Mouse (Mus musculus) cerebellum, adult 11-12 months (tissue): Measurements from ENCODE around the gene Gpsm1.

Experiments
- DNase-seq: peaks from one replicate; pipeline ENCODE4 v3.0.0; 2022

The Gpsm1 gene

GRCm38 (mm10) chr2:26315072-26315924 lies at the start of gene Gpsm1:
Gene Gpsm1 (plus strand): TSS chr2:26315515.
- DNase-seq: peak; percentile 90

GRCm38 (mm10) chr2:26266066-26266742 lies 49.1 kb upstream of the Gpsm1 start:
- DNase-seq: no peak

- DNase-seq: no peak
Observed at GRCm38 (mm10) chr2:26268216-26268615, 47.1 kb upstream of the Gpsm1 start.

- DNase-seq: peak; percentile 51
Observed at GRCm38 (mm10) chr2:26273611-26274010, 41.7 kb upstream of the Gpsm1 start.

- DNase-seq: no peak
Observed at GRCm38 (mm10) chr2:26279712-26280111, 35.6 kb upstream of the Gpsm1 start.

GRCm38 (mm10) chr2:26280594-26280993 lies 34.7 kb upstream of the Gpsm1 start:
- no peak for DNase-seq

GRCm38 (mm10) chr2:26285804-26286203 lies 29.5 kb upstream of the Gpsm1 start:
- DNase-seq: no peak

GRCm38 (mm10) chr2:26286391-26286790 lies 28.9 kb upstream of the Gpsm1 start:
- DNase-seq: no peak

GRCm38 (mm10) chr2:26290133-26290532 lies 25.2 kb upstream of the Gpsm1 start:
- no peak for DNase-seq

- no peak for DNase-seq
Observed at GRCm38 (mm10) chr2:26294457-26294856, 20.9 kb upstream of the Gpsm1 start, which contains the start of gene Ccdc187. Gene Ccdc187 (minus strand): TSS chr2:26294557.

GRCm38 (mm10) chr2:26296606-26297195 lies 18.6 kb upstream of the Gpsm1 start:
- peak; percentile 58 for DNase-seq

- DNase-seq: peak; percentile 75
Observed at GRCm38 (mm10) chr2:26298208-26298855, 17.0 kb upstream of the Gpsm1 start.

GRCm38 (mm10) chr2:26298856-26299230 lies 16.5 kb upstream of the Gpsm1 start:
- no peak for DNase-seq

- DNase-seq: peak; percentile 84
Observed at GRCm38 (mm10) chr2:26299336-26299735, 16.0 kb upstream of the Gpsm1 start.

- DNase-seq: peak; percentile 73
Observed at GRCm38 (mm10) chr2:26300161-26300807, 15.0 kb upstream of the Gpsm1 start.

- DNase-seq: peak; percentile 89
Observed at GRCm38 (mm10) chr2:26300808-26301174, 14.5 kb upstream of the Gpsm1 start.

GRCm38 (mm10) chr2:26302005-26302503 lies 13.3 kb upstream of the Gpsm1 start:
- DNase-seq: peak; percentile 25

GRCm38 (mm10) chr2:26304711-26305110 lies 10.6 kb upstream of the Gpsm1 start:
- DNase-seq: peak; percentile 8

GRCm38 (mm10) chr2:26305555-26305954 lies 9.8 kb upstream of the Gpsm1 start:
- DNase-seq: no peak

- DNase-seq: no peak
Observed at GRCm38 (mm10) chr2:26306702-26307101, 8.6 kb upstream of the Gpsm1 start.

GRCm38 (mm10) chr2:26309739-26310138 lies 5.6 kb upstream of the Gpsm1 start:
- no peak for DNase-seq

GRCm38 (mm10) chr2:26311936-26312335 lies 3.4 kb upstream of the Gpsm1 start:
- no peak for DNase-seq
